Mouse (Mus musculus): ENCODE results near the gene Dnajc2.
A peak's percentile ranks its signal among the peaks of the same experiment; 100 is the strongest.
"Not testable (repeated sequence)": the region's sequence is repeated elsewhere in the genome, so short reads cannot be mapped to it uniquely, and the experiment has no call there.

The Dnajc2 gene

DNA sequence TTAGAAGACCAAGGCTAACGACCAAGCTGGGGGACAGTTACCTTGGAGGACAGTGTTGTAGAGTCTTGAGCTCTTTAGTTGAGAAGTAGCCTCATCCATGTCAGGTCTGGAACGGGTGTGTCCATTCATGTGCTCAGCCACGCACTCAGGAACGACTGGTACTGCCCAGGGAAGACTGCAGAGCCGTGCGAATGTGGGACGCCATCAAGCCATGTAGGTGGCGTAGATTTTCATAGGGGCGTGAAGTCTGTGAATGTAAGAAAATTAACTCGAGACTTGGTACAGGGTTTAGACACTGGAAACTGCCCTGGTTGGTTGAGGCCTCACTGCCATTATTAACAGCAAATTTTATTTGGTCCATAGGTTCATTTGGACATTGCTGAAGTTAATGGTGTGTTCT lies 41.4 kb downstream of the Dnajc2 start:
- no peak for DNase-seq (ENCODE audit: extremely low spot score, low spot score)

DNA sequence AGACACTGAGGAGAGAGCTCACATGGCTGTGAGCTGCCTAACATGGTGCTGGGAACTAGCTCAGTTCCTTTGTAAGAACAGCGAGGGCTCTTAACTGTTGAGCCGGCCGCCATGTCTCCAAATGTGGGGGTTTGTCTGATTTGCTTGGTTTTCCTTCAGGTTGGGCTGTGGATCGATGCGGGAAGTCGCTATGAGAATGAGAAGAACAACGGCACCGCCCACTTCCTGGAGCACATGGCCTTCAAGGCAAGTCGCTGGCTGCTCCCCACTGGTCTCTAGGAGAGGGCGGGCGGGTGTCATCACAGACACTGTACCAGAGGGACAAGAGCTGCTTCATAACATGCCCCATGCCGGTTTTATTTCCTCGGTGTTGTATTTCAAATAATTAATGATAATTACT lies 45.2 kb downstream of the Dnajc2 start:
- DNase-seq (ENCODE audit: extremely low spot score, low spot score): no peak

DNA sequence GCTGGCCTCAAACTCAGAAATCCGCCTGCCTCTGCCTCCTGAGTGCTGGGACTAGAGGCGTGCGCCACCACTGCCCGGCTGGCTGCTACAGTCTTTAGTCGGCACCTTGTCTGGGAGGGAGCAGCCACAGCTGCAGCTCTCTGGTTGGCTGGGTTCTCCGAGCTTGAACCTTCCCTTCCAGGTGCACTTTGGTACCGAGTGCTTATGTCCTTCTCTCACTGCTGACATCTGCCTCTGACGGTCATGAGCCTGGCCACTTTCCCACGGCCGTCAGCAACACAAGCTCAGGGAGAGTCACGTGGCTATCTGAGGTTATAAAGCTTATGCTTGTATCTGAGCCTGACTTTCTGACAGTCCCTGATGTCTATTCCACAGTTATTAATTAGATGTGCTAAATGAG lies 45.9 kb downstream of the Dnajc2 start:
- DNase-seq (ENCODE audit: extremely low spot score, low spot score): no peak

DNA sequence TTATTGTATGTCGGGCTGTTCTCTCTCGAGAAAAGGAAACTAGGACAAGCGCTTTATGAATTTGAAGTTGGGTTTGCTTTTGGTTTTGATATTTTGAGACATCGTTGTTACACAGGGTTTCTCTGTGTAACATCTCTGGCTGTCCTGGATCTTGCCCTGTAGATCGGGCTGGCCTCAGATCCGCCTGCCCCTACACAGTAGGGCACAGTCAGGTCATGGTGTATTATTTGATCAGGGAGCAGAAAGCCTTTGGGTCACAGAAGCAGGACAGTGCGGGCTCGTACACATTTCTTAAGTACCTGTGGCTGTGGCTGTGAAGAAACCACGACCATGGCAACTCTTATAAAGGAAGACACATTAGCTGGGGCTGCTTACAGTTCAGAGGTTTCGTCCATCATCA lies 47.4 kb downstream of the Dnajc2 start:
- DNase-seq (ENCODE audit: extremely low spot score, low spot score): no peak

DNA sequence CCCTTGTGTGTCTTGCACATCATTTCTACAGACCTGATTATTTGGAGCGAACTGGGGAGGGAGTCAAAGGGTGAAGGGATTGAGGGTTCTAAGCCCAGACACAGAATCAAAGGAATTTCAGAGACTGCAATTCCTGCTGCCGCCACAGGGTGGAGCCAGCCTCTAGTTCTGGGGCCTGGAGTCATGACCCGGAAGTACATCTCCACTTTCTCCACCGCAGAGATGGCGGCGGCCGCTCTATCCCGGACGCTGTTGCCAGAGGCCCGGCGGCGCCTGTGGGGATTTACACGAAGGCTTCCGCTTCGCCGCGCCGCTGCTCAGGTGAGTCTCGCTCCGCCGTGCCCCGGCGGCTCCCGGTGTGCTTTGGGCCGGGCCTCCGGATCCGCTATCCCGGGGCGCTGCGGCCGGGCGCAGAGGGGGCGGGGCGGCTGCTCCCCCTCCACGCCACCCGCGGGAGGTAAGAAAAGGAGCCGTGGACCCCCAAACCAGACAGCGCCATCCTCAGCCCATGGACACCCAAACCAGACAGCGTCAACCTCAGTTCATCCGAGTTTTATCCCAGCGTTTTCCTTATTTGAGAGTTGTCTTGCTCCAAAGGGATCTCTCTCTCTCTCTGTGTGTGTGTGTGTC lies 48.0 kb downstream of the Dnajc2 start, which contains the start of gene Pmpcb:
Gene Pmpcb, plus strand, starts transcription at position 186 of the 630 bp plus-strand sequence.
- DNase-seq (ENCODE audit: extremely low spot score, low spot score): peak; percentile 91

DNA sequence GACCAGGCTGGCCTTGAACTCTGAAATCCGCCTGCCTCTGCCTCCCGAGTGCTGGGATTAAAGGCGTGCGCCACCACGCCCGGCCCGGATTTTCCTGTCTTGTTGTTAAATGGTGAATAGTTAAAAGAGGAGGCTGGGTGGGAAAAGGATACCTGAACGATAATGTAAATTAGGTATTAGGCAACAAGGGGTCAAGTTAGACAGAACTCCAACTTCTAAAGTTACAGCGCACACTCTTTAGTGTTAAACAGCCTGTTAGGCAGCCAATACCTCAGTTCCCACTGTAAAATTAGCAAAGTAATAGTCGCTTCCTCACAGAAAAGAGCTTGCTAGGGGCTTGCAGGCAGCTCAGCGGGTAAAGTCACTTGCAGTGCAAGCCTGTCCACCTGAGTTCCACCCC lies 49.0 kb downstream of the Dnajc2 start:
- DNase-seq (ENCODE audit: extremely low spot score, low spot score): no peak

DNA sequence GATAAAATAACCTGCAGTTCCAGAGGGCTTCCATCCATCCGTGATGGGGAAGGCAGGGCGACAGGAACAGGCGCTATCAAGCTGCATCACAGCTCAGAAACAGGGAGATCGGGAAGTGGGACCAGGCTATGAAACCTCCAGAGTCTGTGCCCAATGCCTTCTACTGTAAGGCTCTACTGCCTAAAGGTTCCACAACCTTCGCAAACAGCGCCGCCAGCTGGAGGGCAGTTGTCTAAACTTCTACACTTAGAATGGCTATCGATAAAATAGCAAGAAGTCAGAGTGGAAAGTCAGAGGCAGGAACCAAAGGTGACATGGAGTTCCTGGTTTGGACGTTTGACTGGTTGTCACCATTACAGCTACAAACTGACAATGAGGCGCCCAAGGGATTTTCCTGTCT lies 49.5 kb downstream of the Dnajc2 start:
- DNase-seq (ENCODE audit: extremely low spot score, low spot score): peak; percentile 48

DNA sequence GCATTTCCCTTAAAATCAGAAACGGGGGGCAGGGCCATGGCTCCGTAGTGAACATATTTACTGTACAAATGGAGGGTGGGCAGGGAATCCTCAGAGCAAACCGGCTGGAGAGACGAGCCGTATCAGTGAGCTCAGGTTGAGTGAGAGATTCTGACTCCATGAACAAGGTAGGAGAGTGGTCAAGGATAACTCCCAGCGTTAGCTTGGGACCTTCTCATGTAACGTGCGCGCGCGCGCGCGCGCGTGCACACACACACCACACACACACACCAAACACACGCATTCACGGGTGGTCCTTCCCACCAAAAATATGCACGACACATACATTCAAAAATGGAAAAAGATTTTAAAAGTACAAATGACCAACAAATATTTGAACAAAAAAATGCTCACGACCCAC lies 50.0 kb downstream of the Dnajc2 start:
- DNase-seq (ENCODE audit: extremely low spot score, low spot score): no peak

DNA sequence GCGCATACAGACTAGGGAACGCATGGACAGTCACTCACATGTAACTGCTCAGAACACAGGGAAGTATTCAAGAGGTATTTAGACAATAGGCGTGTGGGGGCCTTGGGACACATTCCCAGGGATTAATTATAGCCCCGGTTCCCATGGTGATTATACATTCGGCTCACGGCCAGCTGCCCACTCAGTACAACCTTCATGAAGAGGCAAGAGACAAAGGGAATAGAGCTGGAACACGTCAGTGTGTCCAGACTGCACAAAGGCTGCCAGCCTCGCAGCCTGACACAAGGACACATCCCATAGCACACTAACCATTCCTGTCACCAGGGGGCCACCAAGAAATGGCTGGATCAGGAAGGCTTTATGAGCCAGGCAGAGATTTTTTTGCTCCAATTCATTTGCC lies 52.1 kb downstream of the Dnajc2 start:
- peak; percentile 66 for DNase-seq (ENCODE audit: extremely low spot score, low spot score)

DNA sequence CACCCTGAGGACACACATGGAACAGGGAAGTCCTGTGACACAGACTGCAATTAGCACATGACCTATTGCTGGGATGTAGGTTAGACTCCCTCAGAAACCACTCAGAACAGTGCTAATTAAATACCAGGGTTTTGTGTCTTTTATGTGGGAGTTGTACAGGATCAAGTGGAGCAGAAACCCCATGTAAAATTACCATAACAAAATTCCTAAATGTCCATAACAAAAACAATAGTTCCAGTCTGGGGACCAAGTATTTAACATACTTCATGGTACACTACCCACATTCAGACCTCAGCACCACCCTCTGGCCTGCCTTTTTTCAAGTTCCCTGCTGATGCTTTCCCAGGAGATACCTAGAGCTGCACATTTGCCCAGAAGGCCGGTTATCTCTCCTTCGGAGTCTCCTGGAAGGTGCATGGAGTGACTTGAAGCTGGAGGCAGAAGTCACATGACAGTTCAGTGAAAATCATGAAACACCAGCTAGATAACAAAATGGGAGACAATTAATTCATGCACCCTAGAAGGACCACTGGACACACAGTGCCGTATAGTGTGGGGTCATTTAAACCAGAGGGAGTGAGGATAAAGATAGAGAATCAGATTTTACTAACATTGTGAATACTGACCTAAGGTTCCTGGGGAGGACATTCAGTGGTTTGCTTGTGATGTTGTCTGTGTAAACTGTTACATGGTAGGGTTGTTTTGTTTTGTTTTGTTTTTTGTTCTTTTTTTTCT lies 52.7 kb downstream of the Dnajc2 start:
- DNase-seq (ENCODE audit: extremely low spot score, low spot score): peak; percentile 23

DNA sequence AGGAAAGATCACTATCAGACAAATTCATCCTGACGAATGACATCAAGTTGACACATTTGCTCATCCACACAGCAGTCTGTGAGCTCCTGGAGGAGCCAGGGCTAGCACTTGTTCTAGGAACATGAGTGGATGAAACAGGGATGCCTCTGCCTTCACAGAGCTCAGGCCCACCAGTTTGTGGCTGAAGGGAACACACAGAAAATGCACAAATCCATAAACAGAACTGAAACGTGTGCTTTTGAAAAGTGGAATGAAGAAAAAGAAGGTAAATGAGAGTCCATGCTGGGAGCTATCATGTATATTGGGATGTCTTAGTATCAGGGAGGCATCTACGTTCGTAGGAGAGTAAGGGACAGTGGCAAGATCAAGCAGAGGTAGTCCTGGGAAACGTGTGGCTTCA lies 55.9 kb downstream of the Dnajc2 start:
- DNase-seq (ENCODE audit: extremely low spot score, low spot score): no peak

DNA sequence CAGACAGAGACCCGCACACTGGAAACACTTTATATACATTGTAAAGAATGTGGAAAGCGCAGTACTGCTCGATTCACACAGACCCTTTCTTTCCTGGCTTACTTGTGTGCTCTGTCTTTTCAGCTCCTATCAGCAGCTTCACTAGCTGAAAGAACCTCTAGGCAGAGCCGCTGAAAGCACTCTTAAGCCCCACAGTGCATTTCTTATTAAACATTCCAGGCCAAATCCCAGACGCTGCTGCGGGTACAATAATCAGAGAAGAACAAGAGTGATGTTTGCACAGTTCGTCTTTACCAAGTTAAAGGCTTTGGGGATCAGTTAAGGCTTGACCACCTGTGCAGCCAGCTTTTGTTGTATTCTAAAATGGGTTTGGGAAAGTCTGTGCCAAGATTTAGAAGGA lies 60.2 kb downstream of the Dnajc2 start:
- no peak for DNase-seq (ENCODE audit: extremely low spot score, low spot score)

DNA sequence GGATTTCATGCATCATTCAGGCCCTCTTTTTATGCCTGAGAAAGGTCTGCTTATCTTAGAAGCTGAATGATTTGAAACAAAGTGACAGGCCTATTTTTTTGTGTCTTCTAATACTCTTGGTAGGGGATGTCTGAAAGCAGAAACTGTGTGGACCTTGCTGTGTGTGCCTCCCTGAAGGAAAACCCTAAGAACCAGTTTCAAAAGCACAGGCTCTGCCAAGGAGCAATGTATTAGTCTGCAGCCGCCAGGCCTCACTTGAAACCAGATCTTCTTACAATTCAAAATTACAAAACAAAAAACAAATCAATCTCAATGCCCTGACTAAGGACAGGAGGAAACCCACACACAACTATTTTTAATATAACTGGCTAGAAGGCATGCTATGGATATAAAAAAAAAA lies 60.6 kb downstream of the Dnajc2 start:
- DNase-seq (ENCODE audit: extremely low spot score, low spot score): no peak

DNA sequence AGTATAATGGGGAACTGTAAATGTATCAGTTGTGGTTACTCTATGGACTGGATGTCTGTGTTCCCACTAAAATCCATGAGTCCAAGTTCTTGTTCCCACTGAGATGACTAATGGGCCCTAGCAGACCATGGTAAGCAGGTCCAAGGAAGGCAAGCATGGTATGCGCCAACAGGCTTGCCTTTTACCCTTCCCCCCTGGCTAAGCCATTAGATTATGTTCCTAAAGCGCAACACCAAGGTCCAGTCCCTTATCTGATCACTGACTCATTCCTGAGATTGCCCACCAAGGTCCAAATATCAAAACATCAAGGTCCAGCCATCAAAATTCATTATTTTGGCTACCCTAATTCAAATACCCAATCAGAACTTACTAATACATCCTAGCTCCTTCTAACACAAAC lies 65.8 kb downstream of the Dnajc2 start:
- no peak for DNase-seq (ENCODE audit: extremely low spot score, low spot score)

DNA sequence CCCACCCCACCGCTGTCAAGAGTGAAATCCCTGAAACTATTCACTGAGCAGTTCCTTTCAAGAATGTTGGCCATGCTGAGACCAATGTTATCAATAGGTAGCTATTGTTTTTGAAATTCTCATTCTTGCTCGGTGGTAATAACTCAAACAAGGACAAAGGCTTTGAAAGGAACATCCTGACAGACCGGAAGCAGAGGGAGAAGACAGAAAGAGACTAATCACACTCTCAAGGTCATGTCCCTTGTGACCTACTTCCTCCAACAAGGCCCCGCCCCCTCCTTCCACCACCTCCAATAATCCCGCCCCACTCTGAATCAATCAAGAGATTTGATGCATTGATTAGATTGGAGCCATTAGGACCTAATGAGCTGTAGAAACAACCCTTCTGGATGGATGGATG lies 66.5 kb downstream of the Dnajc2 start:
- no peak for DNase-seq (ENCODE audit: extremely low spot score, low spot score)

DNA sequence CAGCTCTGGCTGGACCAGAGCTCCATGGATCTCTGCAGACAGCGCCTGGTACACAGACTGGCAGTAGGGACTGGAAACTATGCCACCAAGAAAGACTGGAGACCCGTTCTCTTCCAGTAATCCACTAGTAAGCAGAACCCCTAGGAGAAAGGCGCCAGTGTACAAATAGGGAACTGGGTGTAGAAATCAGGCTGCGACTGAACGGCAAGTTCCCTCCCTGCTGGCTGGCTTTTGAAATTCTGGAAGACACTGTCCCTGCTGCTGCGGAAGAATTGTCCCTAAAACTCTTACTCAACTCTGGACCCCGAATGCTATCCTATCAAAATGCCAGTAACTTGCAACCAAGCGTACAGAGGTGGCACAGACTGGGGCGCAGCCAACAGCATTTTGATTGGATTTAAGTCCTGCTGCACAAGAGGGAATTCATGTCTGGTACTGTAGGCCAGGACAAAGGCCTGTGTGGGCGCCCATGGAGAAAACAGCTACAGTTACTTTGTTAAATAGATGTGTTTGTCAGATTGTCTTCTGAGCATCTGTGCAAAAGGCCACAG lies 67.8 kb downstream of the Dnajc2 start:
- no peak for DNase-seq (ENCODE audit: extremely low spot score, low spot score)

DNA sequence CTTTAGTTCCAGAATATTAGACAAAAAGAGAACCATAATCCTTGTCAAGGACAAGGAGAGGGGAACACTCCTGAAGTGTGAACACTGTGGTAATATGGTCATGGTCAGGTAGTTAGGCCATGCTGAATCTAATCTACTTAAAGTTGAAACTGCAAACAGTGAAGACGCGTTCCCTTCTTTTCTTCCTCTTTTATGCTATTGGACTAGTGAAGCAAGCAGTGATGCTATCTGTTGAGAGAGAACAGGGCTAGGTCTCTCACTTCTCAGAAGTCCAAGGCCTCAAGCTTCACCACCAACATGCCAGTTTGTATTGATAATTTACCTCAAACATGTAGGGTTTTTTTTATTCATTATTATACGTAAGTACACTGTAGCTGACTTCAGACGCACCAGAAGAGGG lies 70.6 kb downstream of the Dnajc2 start:
- DNase-seq (ENCODE audit: extremely low spot score, low spot score): no peak

DNA sequence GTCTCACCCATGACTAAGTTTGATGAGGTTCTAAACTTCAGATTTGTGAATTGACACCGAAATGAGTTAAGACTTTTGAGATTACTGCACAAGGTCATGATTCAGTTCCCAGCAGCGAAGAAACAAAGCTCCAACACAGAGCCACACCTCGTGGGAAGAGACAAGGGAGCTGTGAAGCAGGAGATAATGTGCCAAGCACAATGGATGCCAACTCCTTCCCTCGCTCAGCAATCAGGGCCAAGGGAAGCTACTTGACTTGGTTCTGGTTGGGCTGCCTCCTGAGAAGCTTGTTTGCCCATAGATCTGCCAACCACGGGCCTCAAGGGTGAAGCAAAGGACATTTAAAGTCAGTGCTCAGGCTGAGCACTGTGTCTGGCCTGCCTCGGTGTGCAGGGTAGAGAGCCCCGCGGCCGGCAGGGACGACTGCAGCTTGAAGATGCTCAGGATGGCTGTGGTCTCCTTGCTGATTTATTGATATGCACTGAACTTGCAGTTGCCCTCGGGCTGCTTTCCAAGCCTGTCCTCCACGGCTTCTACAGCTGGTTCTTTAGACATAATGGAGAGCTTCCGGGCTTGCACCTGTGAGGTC lies 72.8 kb downstream of the Dnajc2 start:
- DNase-seq (ENCODE audit: extremely low spot score, low spot score): no peak

DNA sequence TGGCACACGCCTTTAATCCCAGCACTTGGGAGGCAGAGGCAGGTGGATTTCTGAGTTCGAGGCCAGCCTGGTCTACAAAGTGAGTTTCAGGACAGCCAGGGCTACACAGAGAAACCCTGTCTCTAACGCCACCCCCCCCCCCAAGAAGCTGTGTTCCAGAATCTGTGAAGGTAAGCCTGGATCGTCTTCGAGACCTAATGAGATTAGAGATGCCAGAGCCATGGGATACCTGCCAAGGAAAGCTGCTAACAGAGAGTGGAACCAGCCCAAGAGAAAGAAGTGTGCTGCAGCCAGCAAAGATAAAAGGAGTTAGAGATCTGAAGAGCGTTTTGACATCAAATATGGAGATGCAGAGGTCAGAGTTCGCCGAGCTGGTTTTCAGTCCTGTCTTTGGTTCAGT lies 77.0 kb downstream of the Dnajc2 start:
- DNase-seq (ENCODE audit: extremely low spot score, low spot score): not testable (repeated sequence)

Data from neural tube, embryonic 10.5 days (tissue).